Mouse (Mus musculus) cerebellum, adult 2 months (tissue): ENCODE results near the gene Sez6l.
A peak's percentile ranks its signal among the peaks of the same experiment; 100 is the strongest.

Experiments used
- CTCF ChIP-seq: fragments of 200-500 bp; IDR thresholded peaks from 2 replicates; pipeline ENCODE4 v1.5.1; 2011; ENCODE audit warnings: low read depth, mild to moderate bottlenecking, control low read depth, low read length, moderate library complexity, borderline replicate concordance; ENCODE audit not compliant: insufficient read depth
- POLR2A ChIP-seq: fragments of 200-500 bp; IDR thresholded peaks from 2 replicates; pipeline ENCODE4 v1.6.1; 2011; ENCODE audit warnings: low read length, control low read depth, borderline replicate concordance; ENCODE audit not compliant: insufficient read depth

DNA sequence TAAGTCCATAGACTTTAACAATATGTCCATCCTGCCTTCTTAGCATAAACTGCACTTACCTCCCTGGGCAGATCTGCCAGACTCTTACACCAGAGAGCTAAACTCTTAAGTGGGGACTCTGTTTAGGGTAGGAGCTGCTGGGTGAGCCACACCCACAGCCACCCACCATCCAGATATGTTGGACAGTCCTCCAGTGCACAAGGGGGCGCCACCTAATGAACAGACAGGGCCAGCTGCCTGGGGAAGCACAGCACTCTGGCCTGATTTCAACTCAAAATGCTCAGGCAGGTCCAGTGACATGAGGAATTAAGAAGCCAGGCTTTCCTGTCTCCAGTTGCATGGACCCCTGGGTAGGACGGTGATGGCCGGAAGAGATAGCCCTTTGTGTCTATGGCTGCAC, 60.5 kb downstream of the Sez6l start:
- TF ChIP-seq CTCF (peak; percentile 20; the same call in 1 of the 2 replicates), POLR2A (no peak)
